Mouse (Mus musculus) brain, adult 2 months (tissue): Measurements from ENCODE around the gene Slc16a7.

Source experiments
- DNase-seq: peaks from one replicate; pipeline ENCODE4 v3.0.0; 2011; ENCODE audit warnings: low read depth, low spot score

Slc16a7 gene

DNA sequence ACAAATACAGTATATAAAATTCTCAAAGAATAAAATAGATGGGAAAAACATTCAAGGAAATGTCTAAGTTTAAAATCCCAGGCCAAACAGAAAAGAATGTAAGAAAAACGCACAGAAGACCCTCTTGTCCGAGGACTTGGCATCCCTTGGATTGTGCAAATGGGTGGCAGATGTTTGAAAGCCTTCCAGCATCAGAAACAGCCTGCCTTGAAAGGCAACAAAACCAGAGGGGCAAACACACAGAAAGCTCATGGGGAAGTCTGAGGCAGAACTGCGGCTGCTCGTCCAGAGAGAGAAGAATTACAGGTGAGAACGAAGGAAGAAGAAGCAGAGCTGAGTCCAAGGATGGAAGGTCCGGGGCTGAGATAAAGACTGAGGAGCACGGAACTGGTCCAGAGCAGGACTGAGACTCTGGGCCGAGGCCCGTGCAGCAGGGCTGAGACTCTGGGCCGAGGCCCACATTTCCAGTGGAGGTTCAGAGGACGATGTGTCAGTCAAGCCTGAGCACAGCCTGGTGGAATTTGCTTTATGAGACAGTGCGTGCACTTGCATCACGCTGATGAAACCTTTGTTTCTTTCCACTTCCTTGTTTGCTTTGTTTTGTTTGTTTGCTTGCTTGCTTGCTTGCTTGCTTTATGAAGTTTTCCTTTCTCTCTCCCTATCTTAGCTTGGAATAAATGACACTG is 65.0 kb downstream of the Slc16a7 start:
- DNase-seq = peak; percentile 65

DNA sequence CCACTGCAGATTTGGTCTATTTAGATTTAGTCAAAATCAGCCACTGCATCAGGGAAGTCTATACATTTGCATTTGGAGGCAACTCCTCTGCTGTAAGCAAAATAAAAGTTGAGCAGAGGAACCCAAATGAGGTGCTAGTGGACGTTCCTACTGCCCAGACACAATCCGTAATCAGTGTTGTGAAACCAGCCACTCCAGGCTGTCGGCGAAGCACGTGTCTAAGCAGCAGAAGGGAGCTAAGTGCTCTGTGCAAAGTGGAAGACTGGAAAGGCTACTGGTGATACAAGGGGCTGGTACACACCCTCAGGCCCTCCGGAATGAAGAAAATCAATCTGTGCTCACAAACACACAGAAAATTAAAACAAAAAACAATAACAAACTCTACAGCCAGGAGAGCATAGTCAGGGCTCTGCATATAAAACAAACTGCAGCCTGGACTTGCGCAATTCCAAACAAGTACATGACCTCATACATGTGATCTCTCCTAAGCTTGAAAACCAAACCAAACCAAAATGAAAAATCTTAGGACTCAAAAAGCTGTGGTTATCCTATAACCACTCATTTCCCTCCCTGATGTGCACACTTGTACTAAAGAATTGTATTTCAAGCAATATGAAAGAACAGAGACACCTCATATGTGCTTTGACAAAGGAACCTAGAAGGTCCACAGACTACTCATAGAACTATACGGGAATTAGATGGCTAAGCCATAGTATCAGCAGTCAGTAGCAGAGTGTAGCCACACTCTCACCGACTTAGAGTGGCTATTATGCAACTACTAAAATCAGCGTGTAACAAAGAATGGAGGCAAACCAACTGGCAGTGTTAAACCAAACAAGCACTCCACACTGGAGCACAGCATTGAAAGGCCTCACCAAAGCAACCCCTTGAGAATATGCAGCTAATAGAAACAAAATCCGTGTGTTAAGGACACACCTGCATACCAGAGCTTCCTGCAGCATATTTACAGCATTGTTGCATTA is 67.5 kb downstream of the Slc16a7 start:
- peak; percentile 24 for DNase-seq

DNA sequence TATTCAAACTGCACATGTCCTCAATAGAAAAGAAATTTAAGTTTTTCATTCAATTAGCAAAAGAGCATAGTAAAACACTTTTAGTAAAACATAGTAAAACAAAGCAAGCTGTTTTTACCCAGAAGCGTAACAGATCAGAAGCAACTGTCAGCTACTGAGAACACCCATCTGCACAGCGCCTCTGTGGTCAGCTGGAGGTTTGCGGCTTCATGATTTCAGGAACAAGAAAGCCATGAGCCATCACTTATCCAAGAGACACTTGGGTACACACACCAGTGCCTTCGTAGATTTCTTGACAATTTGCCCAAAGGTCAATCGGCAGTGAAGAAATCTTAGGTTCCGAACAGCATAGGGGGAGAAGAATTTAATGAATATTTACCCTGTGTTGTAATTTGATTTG is 71.9 kb downstream of the Slc16a7 start:
- peak; percentile 58 for DNase-seq

DNA sequence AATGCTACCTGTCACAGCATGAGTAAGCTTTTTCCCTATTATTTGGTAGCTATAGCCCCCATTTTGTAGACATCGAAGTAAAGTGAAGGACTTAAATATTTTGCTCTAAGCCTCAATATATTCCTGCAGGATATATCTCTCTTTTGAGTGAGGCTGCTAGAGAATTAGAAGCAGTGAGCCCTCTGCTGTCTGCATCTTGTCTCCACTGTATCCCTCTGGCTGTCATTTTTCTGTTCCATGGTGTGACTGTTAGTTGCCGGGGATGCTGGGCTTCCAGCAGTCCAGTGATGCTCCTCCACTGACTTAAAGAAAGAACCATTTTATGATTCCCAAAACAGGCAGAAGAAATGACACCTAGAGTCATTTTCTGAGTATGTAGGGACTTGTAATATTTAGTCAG is 78.4 kb downstream of the Slc16a7 start:
- DNase-seq = peak; percentile 53

DNA sequence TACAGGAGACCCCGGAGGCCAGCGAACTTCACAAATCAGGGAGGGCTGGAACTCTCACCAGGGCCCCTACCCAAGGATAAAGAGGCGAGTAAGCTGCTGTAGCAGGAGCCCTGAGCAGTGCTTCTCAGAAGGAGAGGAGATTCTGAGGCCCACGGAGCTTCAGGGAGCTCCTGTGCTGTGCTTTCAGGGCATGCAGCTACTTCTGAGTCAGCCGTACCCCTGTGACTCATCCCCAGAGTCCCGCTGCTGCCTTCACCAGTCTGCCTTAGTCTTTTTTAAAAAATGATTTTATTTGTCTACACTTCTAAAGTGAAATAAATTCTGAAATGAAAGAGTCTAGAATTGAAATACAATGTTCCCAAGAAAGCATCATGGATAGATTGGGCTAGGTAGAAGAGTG is 91.2 kb downstream of the Slc16a7 start:
- DNase-seq = peak; percentile 82

DNA sequence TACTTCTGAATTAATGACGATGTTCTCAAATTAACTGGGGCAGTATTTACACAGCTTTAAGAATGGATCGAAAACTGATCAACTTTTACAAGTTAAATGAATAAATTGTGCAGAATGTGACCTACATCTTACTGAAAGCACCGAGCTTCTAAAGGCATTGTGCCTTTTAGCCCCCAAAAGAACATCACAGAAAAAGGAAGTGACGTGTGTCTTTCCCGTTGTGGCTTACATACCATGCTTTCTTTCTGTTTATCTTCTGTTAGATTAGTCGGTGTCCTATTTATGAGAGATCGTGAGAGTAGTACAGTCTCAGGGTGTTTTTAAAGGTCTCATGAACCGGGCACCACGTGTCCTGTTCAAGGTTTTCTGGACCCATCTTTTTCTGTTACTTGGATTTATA is 98.9 kb downstream of the Slc16a7 start:
- no peak for DNase-seq

DNA sequence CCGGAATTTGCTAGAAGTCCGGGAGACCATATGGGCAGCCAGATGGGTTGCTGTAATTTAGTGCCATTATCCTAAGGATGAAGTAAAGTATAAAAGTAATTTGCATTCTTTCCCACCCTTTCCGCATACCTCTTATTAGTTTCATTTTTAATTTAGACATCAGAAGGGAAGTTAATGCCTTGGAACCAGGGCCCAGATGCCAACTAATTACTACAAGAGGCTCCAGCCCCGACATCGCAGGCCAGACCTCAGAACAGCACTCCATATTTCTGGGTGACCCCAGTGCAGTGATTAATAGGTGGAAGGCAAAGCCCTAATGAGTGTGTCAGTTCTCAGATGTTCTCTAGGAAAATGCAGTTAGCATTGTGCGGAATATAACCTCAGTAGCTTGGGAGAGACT is 100.7 kb downstream of the Slc16a7 start:
- DNase-seq = peak; percentile 23

DNA sequence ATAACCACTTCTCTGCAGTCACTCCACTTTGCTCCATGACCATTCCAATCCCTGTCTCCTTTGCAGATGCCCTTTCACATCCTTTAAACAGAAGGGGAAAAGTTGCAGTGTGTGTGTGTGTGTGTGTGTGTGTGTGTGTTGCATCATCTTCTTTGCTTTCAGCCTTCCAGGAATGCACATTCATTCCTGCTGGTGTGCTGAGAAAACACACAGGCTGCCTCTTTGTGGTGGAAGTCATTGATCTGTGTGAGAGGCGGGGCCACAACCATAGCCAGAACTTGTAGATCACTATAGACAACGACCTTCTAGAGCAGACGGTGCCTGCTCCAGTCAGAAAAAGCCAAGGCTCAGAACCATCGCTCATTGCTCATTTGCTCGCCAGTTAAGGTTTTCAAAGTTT is 103.9 kb downstream of the Slc16a7 start:
- DNase-seq = no peak

DNA sequence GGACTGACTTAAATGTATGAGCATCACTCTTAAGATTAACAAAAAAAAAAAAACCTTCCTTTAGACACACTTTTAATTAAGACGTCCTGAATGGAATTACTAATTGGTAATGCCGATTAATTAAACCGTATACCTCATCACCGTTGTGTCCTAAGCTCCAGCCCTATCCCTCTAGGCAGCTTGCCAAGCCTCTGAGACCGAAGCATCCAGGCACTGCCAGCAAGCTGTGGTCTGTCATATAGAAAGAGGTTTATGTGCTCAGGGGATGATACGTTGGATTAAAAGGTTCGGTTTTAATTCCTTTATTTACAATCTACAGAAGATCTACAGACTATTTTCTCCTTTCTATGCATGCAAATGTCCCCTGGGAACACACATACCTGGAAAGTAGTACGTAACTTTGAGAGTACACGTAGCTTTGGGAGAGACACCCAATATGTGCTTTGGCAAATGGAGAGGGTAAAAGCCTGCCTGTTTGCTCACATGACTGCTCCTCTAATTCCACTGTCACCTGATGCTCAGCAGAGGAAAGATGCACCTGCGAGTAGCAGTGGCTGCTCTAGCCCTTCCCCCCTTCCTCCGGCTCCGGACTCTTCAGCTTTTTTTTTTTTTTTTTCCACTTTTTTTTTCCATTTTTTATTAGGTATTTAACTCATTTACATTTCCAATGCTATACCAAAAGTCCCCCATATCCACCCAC is 114.0 kb downstream of the Slc16a7 start:
- no peak for DNase-seq

DNA sequence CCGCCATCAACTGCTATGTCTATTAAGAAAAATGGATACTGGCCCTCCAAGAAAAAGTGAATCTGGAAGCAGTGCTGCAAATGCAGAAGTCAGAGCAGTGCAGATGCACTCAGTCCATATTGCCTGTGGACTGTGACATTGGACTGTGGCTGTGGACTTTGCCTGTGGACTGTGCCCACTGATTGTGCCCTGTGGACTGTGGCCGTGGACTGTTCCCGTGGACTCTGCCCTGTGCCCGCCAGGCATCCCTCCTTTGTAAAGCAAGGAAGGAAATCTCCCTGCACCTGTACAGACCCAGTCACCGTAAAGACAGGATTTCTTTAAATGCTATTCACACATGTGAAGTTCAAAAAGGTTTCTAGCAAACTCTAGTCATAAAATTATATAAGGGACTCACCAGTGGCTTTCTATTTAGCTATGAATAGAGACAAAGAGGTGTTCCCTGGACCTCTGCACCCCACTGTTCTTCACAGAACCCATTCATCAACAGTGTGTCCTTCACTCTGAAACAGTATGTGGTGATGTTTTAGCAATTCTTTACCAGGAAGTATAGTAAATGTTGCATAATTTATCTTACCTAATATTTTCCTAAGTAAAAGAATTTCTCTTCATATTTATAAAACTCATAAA is 114.6 kb downstream of the Slc16a7 start:
- DNase-seq = no peak

DNA sequence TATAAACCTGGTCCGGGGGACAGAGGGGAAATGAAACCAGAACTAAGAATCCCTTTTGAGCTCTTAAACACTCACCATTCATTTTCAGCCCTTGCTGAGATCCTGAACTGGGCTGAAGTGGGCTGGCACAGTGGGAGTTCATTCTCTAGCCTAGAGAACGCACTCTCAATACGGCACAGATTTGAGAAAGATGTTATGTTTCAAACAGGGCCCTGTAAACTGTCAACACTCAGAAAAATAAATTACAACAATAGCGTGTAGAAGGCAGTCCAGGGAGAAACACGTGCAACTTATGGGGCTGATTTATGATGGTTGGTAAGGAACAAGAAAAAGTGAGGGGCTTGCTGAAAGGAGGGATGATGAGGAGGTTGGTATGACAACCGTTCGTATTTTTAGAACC is 115.5 kb downstream of the Slc16a7 start:
- DNase-seq = no peak

DNA sequence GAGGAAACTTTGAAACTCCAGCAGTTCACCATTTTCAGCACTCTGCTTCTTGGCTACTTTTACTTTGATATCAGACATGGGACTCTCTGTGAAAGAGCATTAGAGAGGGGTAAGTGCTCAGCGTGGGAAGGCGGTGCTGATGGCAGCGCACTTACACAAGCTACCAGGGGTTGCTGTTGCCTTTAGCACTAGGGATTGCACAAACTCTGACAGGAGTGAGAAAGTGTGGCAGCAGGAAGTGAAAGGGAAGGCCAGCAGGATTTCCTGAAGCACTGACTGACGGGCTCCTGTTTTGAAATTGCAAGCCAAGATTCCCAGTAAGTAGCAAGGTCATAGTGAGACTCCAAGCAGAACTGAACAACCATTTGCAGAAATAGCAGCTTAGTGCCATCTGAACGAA is 117.8 kb downstream of the Slc16a7 start:
- no peak for DNase-seq

DNA sequence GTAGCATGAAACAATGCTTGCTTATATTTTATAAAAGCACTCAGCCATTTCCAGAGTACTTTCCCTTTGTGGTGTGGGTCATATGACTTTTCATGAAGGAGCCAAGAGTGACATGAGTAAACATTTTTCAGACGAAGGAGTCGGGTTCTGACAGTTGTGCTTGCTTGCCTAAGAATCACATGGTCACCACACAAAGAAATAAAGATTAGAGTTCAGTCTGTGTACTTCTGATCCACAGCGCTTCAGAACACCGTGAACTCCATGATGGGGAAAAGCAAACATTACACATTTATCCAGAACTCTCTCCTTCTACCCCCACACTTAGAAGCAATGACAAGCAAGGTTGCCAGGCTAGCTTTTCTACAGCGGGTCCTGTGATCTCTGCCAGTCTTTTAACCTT is 119.0 kb downstream of the Slc16a7 start:
- DNase-seq = no peak

DNA sequence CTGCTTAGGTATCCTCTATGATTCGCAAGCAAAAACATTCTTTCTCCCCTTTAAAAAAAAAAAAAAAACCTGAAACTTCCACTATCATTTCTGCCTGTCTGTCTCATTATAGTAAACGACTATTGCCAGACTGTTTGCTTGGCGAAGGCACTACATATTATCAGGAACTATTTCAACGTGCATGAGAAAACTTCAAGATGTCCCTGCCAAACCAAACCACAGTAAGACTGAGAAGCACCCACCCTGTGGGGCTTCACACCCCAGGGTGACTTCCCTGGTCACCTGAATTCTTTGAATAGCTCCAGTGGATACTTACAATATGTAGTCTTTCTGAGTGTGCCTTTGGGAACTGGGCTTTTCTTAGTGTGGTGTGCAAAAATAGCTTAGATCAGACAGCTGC is 122.9 kb downstream of the Slc16a7 start:
- DNase-seq = no peak

DNA sequence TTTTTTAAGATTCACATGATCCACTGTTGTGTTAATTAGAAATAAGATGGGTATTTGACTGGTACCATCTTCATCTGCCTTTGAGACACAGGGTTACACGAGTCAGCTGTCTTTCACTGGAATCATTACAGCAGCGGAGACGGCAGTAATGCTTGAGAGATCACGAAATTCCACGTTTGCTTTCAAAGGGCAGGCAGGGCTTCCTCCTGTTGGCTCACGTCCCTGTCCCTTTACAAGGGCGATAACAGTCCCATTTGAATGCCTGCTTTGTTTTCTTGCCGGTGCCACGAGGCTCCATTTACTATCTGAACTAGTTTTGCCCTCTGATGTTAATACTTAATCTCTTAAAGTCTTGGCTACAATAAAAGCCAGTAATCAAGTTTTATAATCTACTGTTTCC is 123.4 kb downstream of the Slc16a7 start:
- DNase-seq = peak; percentile 39

DNA sequence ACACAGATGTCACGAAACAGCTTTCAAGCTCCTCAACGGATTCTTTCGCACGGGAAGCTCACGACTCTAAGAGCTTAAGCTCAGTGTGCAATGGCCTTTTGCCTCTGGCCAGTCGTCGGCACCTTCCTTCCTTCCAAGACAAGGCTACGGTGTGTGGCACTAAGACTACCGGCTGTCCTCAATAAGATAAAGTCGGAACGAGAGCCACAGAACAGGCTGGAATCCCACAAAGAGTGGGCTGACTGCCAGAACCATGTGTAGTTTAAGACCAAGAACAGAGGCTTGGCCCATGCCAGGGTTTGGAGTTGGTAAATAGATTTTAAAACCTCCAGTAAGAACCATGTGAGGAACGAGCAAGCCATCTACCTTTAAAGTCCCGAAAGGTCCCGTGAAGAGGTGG is 123.8 kb downstream of the Slc16a7 start:
- peak; percentile 57 for DNase-seq

DNA sequence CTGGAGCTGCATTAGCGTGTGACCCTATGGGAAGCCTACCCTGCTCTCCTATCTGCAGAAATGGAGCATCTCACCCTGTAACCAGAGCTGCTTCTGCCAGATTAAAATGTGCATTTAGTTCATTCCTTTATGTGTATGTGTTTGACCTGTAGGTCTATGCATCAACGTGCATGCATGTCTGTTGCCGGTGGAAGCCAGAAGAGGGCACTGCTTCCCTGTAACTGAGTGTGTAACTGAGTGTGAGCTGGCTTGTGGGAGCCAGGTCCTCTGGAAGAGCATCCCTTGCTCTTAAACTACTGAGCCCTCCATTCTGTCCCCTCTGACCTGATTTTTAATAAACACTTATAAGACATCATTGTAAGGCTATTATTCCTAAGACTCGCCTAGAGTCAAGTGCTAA is 124.3 kb downstream of the Slc16a7 start:
- peak; percentile 89 for DNase-seq

DNA sequence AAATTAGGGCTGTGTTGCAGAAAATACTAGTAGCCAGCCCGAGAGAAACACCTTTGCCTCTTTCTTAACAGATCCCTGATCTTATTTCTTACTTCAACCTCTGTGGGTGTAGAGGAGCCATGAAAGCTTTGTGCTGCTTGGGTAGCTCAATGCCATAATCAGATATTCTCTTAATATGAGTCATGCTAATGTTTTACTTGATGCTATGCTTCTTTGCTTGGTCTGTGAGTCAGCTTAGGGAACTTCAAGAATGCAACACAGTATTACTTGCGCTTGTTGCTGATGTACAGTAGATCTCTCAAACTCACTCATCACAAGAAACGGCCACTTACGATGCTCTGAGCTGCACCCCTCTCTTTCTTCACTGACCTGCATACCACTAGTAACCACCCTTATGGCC is 133.4 kb downstream of the Slc16a7 start:
- peak; percentile 21 for DNase-seq

DNA sequence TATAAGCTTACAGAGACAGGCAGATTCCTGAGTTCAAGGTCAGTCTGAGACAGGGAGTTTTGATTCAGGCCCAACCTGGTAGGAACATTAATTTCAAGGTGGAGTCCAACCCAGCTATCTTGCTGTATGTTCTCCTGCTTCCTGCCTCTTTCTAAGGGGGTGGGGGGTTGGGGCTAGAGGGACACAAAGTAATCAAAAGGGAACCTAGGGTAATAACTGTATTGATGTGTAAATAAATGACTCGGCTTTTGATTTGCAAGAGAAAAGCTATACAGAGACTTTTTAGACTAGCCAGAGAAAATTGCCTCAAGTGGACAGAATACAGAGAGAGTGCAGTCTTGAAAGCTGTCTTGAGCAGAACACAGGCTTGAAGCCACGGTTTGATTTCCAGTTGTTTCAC is 174.7 kb downstream of the Slc16a7 start:
- no peak for DNase-seq

DNA sequence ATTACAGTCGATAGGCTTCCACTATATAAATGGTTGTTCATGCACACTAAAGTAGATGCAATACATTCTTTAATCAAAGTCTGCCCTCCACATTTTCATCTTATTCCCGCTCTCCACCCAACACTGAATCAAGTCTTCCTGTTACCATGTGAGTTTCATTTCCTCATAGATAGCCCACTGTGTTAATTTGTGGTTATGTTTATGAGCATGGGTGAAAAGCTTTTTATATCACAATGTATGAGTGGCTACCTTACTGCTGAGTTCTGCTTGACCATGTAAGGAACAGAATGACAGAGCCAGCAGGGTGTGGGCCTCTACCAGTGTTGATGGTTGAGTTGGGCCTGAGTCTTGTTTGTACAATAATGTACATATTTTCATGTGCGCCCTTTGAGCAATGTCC is 175.5 kb downstream of the Slc16a7 start:
- no peak for DNase-seq

DNA sequence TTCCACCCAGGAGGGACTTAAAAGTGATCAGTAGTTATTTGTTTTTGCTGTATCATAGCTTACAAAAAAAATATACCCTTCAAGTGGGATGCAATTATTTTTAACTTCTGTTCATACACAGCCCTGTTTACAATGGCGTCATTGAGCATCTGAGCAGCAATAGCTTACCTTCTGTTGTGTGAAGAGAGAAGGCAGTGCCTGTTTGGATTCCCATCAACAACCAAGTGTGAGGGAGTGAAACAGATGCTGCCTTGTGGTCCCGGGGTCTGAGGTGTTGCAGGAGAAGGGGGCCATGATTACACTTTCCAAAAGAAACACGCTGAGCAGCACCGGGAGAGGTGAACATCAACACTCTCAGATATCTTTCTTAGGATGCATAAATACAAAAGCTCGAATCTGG is 201.7 kb downstream of the Slc16a7 start:
- peak; percentile 70 for DNase-seq

DNA sequence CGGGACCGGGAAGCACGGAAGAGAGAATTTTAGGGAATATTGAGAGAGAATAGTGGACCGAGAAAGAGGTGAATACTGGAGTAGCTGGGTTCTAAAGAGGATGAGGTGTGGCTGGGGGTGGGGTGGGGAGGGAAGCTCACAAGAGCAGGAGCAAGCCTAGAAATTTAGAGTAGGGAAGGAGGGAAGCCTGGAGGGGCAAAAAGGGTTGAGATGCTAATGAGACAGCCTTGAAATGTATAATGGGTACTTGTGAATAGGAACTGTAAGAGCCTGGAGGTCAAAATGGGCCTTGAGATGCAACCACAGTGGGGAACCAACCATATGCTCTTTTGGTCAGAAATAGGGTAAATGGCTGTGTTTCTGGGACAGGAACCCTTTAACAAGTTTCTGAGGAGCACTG is 203.9 kb downstream of the Slc16a7 start:
- DNase-seq = no peak
